Mouse (Mus musculus) layer of hippocampus, postnatal 25 days (tissue): ENCODE measurements around the gene Dis3. TPM values are rescaled to one million over a fixed set of nuclear protein-coding genes. Genes with fewer than 3 reads are reported as not detected.
"Not testable (repeated sequence)": the region's sequence is repeated elsewhere in the genome, so short reads cannot be mapped to it uniquely, and the experiment has no call there.

Source experiments
- DNase-seq, 2 experiments: peaks; one replicate each; pipeline ENCODE4 v3.0.0; 2022; ENCODE audit warnings: mixed read lengths in 2 of 2, low spot score in 1 of 2; ENCODE audit errors: extremely low spot score in 1 of 2
- total RNA-seq, 2 experiments: library from RNA; stranded (reverse); gene quantifications; 2 replicates each; pipeline ENCODE4 v1.2.3; 2021

Gene Dis3
- total RNA-seq, 2 experiments from 2014 or later, result 15.9 to 17.7 TPM

- DNase-seq, result no peak
Measured at GRCm38 (mm10) chr14:99071146-99071545, 28.4 kb downstream of the Dis3 start.

DNA sequence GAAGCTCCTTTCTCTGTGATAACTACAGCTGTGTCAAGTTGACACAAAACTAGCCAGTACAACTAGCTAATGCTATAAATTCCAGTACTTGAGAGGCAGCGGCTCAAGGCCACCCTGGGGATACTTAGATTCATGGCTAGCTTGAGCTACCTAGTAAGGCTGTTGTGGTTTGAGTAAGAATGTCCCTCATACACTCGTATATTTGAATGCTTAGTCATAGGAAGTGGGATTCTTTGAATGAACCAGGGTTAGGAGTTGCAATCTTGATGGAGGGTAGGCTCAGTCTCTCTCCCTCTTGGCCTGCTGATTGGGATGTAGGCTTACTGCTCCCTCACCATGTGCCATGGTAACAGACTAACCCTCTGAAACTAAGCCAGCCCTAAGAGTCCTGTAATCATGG, 36.5 kb downstream of the Dis3 start:
- DNase-seq, result no peak

GRCm38 (mm10) chr14:99060616-99061015, 39.0 kb downstream of the Dis3 start:
- peak in 1 of 2 experiments; percentile 31 for DNase-seq

GRCm38 (mm10) chr14:99058959-99059586, 40.5 kb downstream of the Dis3 start:
- DNase-seq, result no peak

DNA sequence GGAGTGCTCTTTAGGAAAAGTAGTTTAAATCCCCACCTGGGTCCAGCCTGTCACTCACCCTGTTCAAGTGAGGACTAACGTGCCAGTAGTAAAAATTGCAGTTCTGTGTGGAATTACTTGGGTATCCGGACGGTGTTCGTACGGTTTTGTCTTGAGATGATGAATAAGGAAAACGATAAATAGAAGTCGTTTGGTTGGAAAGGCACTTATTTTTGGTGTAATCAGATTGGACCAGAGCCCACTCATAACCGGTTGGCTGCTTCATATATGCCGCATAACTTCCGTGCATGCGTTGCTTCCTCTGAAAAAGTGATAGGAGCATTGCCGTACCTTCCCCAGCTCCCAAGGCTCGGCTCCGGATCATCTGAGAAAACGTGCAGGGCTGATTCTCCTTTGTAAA, 52.8 kb downstream of the Dis3 start:
- no peak for DNase-seq

- peak; percentile 76 to 77 for DNase-seq
Measured at GRCm38 (mm10) chr14:99046031-99046781, 53.4 kb downstream of the Dis3 start, which contains the start of the genes Mzt1 and Bora. Gene Mzt1, minus strand, starts transcription at chr14:99046134. Gene Bora, plus strand, starts transcription at chr14:99046222.

DNA sequence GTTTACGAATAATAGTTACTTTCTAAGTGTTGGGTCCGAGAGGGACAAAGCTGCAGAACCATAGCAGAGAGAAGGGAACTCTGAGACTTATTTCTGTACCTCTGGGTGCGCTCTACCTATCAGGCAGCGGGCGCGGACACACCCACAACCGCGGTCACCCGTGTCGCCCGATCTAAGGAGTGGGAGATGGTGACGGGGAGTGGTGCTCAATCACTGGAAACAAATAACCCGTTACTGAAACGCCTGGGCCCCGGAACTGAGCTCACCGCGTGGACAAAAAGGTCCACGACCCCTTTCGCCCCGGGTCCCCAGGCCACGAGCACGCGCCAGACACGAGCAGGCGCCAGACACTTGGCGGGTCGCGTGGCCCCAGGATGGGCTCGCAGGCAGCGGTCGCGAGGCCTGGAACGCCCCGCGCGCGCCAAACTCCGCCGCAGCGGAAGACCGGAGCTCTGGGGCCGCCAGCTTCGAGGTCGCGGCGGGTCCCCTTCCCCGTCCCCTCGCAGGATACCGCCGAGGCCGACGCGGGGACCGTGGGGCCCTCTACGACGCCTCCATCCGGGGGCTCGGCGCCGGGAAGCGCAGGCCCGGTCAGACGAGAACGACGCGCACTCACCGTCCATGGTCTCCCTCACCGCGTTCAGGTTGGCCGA, 54.1 kb downstream of the Dis3 start:
- DNase-seq, result no peak

DNA sequence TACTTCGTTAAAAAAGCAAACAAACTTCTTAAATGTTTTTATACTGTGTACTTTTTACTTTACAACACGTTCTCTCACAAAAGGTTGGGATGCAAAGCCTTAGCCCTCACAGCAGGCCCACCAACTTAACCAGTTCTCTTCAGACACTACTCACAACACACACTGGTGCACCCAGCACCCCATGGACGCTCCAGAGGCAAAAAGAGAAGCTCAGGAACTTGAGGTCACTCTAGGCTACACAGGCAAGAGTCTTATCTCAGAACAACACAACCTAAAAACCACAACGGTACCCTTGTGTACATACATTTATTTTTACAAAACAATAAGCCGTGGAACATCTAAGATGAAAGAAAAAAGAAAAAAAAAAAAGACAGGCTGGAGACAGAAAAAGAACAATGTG, 54.9 kb downstream of the Dis3 start:
- DNase-seq, result no peak

DNA sequence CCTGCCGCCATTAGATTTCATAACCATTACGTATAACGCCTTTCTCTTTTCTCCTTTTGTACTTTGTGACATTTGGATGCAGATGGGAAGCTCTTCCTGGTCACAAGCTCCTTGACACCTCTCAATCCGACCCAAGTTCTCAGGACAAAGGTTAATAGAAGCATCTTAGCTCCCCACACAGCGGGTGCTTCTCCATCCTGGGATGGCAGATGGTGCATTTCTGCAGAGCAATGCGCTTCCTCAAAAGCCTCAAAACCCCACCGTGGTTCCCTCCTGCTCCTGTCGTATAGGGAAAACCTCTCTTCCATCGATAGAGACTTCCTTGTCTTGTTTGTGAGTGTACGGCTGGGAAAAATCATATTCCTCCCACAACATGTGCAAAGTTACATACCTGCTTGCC, 55.5 kb downstream of the Dis3 start:
- no peak for DNase-seq

DNA sequence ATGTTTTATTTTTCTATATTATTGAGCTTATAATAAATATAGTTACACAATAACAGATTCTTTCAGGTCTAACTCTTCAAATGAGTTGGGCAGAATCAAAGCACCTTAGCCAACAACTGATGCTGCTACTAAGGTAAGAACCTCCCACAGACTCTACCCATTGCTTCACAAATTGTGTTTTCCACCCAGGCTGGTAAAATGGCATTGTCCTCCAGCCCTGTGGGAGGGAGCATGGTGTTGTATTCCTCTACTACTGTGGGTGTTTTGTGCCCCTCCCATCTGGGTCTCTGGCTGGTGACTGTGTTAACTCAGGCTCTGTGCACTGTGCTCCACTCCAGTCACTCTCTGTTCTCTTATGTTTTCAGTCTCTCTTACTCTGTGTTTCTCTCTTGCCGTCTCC, 56.1 kb downstream of the Dis3 start:
- no peak for DNase-seq

- DNase-seq, result no peak
Measured at GRCm38 (mm10) chr14:99041416-99041815, 58.2 kb downstream of the Dis3 start.

GRCm38 (mm10) chr14:99039308-99039707, 60.3 kb downstream of the Dis3 start:
- DNase-seq, result not testable (repeated sequence)

DNA sequence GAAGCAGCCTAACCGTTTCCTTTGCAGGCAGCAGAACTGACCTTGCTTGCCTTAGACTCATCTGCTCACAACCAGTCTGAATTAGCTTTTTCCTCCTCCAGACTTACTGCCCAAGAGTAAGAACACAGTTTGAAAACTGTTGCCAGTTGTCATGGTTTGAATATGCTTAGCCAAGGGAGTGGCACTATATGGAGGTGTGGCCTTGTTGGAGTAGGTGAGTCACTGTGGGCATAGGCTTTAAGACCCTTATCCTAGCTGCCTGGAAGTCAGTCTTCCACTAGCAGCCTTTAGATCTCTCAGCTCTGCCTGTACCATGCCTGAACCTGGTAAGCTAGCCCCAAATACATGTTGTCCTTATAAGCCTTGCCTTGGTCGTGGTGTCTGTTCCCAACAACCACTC, 61.9 kb downstream of the Dis3 start:
- no peak for DNase-seq

DNA sequence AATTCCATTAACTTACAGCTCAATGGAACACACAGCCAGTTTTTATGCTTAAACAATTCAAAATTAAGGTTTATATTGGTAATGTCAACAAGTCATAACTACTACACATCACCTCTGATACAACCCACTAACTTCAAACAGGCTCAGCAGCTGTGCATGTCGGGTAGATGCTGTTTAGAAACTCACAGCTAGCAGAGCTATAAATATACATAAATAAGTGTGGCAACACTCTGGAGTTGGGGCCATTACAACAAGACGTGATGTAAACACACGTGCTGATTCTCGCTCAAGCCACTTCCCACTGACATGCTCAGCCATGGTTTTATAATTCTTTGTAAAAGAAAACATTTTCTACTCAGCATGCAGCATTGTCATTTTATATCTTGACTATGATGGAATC, 63.5 kb downstream of the Dis3 start:
- no peak for DNase-seq

DNA sequence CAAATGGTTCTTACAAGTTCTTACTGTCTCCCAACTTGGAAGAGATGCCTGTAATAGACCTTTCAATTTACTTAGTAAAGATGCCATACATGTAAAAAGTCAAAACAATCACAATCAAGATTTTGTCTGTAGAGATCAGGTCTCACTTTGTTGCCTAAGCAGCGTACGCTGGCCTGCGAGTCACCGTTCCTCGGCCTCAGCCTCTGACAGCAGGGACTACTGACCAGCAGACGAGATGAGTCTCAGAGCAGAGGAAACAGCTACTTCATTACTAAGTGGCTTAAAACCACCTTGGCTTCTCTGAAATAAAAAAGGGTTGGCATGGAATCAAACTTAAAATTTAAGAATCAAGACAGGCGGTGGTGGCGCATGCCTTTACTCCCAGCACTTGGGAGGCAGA, 64.7 kb downstream of the Dis3 start:
- DNase-seq, result not testable (repeated sequence)

DNA sequence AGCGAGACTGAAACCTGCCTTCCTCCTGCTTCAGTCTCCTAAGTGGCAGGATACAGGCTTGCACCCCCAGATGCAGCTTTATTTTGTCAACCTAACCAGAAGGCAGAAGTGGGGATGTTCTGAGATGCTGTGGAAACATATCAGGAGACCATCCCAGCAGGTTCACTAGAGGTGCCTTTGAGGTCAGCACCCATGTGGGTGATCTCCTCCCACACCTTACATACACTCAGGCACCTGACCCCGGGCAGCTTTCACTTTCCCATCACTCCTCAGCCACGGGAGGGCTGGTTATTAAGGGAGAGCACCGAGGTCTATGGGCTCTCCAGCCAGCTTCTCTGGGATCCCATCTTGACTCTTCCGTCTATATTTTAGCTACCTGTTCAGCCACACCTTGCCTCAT, 67.0 kb downstream of the Dis3 start:
- DNase-seq, result no peak

GRCm38 (mm10) chr14:99031337-99031873, 68.2 kb downstream of the Dis3 start:
- DNase-seq, result no peak

GRCm38 (mm10) chr14:99029987-99030386, 69.6 kb downstream of the Dis3 start:
- DNase-seq, result no peak
